Mouse (Mus musculus): ENCODE data around the gene Ggt6. TPM values are rescaled to one million over a fixed set of nuclear protein-coding genes. Genes with fewer than 3 reads are reported as not detected.
A peak's percentile ranks its signal among the peaks of the same experiment; 100 is the strongest.

The Ggt6 gene
- total RNA-seq, 2 experiments from 2014 or later, result 0.67 to 5.5 TPM

DNA sequence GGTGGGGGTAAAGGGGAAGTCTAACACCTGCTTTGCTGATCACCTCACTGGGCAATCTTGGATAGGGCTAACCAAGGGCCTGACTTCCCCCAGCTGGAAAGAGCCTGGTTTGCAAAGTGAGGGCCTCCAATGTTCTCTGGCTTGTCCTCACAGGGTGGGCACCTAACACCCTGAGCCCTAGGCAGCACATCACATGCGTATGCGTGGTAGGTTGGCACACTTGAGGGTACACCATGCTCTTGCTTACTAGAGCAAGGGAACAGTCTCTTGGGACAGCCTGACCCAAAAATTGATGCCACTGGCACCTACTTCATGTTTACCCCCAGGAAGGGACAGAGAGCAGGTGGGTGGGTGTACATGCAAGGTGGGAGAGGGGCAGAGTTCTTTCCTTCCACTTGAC is 52.4 kb downstream of the Ggt6 start:
- H3K27ac ChIP-seq, result peak overlapping the region; percentile 88
- TF ChIP-seq CTCF (IDR thresholded peaks at IDR 0.05), result no peak
- peak overlapping the region; percentile 86 for H3K4me3 ChIP-seq
- peak; percentile 54 for DNase-seq
- intact Hi-C loops (cut with DNase I), result loop anchor here (5.0 kb wide), 1 partner anchor 45 kb away; the partner anchor contains the start of gene Mybbp1a

Small RNAs within 50 kb of the gene (microRNA-seq; reads per million reads assigned to microRNA genes)
- not detected for gene Mir6338

Other genes starting within 250 kb of the Ggt6 start
- gene Gm43951, start 228.7 kb upstream of the Ggt6 start, total RNA-seq (2021), result under 1 TPM; 0.20 to 0.25 TPM
- 1 to 10 TPM; 2.0 to 2.6 TPM for gene 4933427D14Rik, start 228.1 kb upstream of the Ggt6 start, total RNA-seq (2021)
- gene Txndc17, start 228.0 kb upstream of the Ggt6 start, total RNA-seq (2021), result 10 to 100 TPM; 29.2 to 30.4 TPM
- 1 to 10 TPM; 7.2 to 8.2 TPM for gene Med31, start 219.9 kb upstream of the Ggt6 start, total RNA-seq (2021)
- gene Slc13a5, start 168.3 kb upstream of the Ggt6 start, total RNA-seq (2021), result not detected
- gene Xaf1, start 133.9 kb upstream of the Ggt6 start, total RNA-seq (2021), result 1 to 10 TPM; 3.4 to 3.7 TPM
- not detected for gene Fbxo39, start 121.1 kb upstream of the Ggt6 start, total RNA-seq (2021)
- 1 to 10 TPM in 1 of 2 experiments, under 1 TPM in 1; 0.33 to 2.6 TPM for gene Tekt1, start 73.1 kb upstream of the Ggt6 start, total RNA-seq (2021)
- gene Smtnl2, start 23.8 kb upstream of the Ggt6 start, total RNA-seq (2021), result 100 to 1,000 TPM; 238 to 342 TPM
- gene Mybbp1a, start 5.8 kb downstream of the Ggt6 start, total RNA-seq (2021), result 10 to 100 TPM; 60.2 to 60.9 TPM
- gene Spns2, start 54.4 kb downstream of the Ggt6 start, total RNA-seq (2021), result 10 to 100 TPM; 15.7 to 65.1 TPM
- gene Spns3, start 115.0 kb downstream of the Ggt6 start, total RNA-seq (2021), result under 1 TPM; 0.06 to 0.18 TPM
- 10 to 100 TPM; 76.3 to 87.6 TPM for gene Ube2g1, start 171.8 kb downstream of the Ggt6 start, total RNA-seq (2021)